Mouse (Mus musculus): Measurements from ENCODE around the gene Prepl. TPM values are rescaled to one million over a fixed set of nuclear protein-coding genes. Genes with fewer than 3 reads are reported as not detected.

The Prepl gene
- polyA plus RNA-seq, 1 experiment from 2014 or later: 45.5 TPM

DNA sequence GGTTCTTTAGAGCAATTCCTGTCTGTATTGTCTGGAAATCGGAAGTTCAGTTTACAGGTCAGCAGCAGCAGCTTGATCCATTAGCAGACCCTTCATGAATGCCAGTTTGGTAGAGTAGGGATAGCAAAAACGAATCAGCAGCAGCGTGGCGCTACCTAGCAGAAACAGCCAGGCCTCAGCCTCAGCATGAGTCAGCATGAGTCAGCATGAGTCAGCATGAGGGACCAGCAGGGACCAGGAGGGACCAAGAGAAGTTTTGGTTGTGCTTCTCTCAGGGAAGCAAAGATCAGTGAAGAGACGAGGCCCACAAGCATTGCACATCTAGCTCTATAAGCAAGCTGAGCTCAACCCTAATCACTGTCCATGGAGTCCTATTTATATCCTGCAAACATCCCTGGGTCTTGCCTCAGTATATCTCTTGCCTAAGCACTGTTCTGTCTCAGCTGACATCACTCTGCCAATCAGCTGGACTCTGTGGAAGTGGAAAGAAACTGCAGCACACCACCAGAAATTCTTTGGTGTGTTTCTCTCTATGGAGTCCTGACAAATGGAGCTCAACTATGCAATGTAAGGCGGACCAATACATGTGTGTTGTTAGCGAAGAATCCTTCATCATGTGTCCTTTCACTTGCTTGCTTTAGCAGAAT, 8.8 kb upstream of the Prepl start:
- WGBS: 95% methylated on average over 7 of the region's 7 CpGs
- no peak overlapping the region for H3K4me3 ChIP-seq (ENCODE audit: low read depth, low read length)
- H3K9me3 ChIP-seq (replicated peaks; ENCODE audit: control insufficient read depth, low read length): no peaks in the 10 kb centered on the region
- H3K27me3 ChIP-seq (ENCODE audit: control insufficient read depth, insufficient read depth, low read length): no peaks in the 10 kb centered on the region
- no peaks in the 10 kb centered on the region for H3K36me3 ChIP-seq (replicated peaks; ENCODE audit: control insufficient read depth, insufficient read depth, low read depth, low read length)
- H3K4me2 ChIP-seq (ENCODE audit: low read depth, low read length): no peak overlapping the region
- ATAC-seq (replicated peaks; ENCODE audit: insufficient number of reproducible peaks, low FRiP score, low TSS enrichment, low read depth) (no peak), DNase-seq (ENCODE audit: low spot score) (no peak)
- no peak overlapping the region for H3K27ac ChIP-seq (replicated peaks; ENCODE audit: low read depth, low read length)
- H3K9ac ChIP-seq (replicated peaks; ENCODE audit: low read length): no peak overlapping the region
- H3K4me1 ChIP-seq (ENCODE audit: control insufficient read depth, insufficient read depth, low read length): no peaks in the 10 kb centered on the region

DNA sequence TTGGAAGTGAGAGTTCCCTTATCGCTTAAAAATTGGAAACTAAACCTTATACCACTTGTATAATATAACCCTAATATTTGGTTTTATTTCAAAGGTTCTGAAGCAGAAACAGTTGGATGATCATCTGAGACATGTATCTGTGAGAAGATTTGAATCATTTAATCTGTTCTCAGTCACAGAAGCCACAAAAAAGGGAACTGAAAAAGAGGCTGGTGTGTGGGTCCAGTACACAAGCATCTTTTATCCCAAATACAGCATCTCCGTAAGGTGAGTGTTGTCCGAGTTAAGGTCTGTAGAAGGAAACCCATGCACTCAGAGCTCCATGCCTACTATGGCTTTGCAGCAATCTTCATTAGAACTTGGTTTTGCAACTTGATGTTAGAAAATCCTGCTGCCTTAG, 6.4 kb upstream of the Prepl start:
- Histone ChIP-seq H3K4me2 (ENCODE audit: low read depth, low read length) (no peak overlapping the region), H3K4me3 (ENCODE audit: low read depth, low read length) (no peak overlapping the region), H3K36me3 (replicated peaks; ENCODE audit: control insufficient read depth, insufficient read depth, low read depth, low read length) (no peaks in the 10 kb centered on the region), H3K9ac (replicated peaks; ENCODE audit: low read length) (no peak overlapping the region), H3K27ac (replicated peaks; ENCODE audit: low read depth, low read length) (no peak overlapping the region), H3K4me1 (ENCODE audit: control insufficient read depth, insufficient read depth, low read length) (no peaks in the 10 kb centered on the region), H3K9me3 (replicated peaks; ENCODE audit: control insufficient read depth, low read length) (no peaks in the 10 kb centered on the region), H3K27me3 (ENCODE audit: control insufficient read depth, insufficient read depth, low read length) (no peaks in the 10 kb centered on the region)
- ATAC-seq (replicated peaks; ENCODE audit: insufficient number of reproducible peaks, low FRiP score, low TSS enrichment, low read depth): no peak
- WGBS: 92% methylated on average over 3 of the region's 3 CpGs
- DNase-seq (ENCODE audit: low spot score): no peak

DNA sequence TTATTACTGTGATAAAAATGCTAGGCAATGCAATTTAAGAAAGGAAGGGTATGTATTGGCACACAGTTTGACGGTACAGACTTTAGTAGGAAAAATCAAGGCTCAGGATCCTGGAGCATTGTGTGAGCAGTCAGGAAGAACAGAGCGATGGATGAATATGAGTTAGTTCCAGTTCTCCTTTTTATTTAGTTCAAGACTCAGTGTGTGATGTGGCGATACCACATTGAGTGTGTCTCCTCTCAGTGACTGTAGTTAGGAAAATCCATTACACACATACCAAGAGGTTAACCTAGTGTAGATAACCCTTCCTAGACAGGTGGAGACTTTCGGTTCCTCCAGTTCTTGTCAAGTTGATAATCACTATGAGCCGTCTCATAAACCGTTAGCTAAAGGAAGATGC, 1.7 kb upstream of the Prepl start:
- WGBS: 92% methylated on average over 6 of the region's 6 CpGs
- Histone ChIP-seq H3K27ac (replicated peaks; ENCODE audit: low read depth, low read length) (no peak overlapping the region), H3K4me3 (ENCODE audit: low read depth, low read length) (no peak overlapping the region), H3K4me2 (ENCODE audit: low read depth, low read length) (no peak overlapping the region), H3K27me3 (ENCODE audit: control insufficient read depth, insufficient read depth, low read length) (no peaks in the 10 kb centered on the region), H3K4me1 (ENCODE audit: control insufficient read depth, insufficient read depth, low read length) (no peaks in the 10 kb centered on the region), H3K9me3 (replicated peaks; ENCODE audit: control insufficient read depth, low read length) (no peaks in the 10 kb centered on the region), H3K36me3 (replicated peaks; ENCODE audit: control insufficient read depth, insufficient read depth, low read depth, low read length) (no peaks in the 10 kb centered on the region), H3K9ac (replicated peaks; ENCODE audit: low read length) (no peak overlapping the region)
- no peak for ATAC-seq (replicated peaks; ENCODE audit: insufficient number of reproducible peaks, low FRiP score, low TSS enrichment, low read depth)
- no peak for DNase-seq (ENCODE audit: low spot score)

DNA sequence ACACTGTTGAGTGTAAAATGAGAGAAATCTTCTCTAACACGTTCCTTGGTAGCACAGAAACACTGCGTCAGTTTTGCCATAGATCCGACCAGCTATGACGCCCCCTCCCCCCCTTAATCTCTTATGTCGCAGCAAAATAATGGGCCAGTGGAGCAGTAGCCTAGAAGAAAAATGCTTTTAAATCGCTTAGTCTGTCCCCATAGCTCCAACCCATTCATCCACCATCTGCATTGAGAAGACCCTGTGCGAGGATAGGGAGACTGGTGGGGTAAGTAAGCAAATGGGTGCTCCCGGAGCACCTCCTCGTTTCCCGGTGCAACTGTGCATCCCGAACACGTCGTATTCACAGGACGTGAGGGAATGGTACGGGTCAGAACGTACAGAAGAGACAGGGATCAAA, 420 bp downstream of the Prepl start:
- H3K9ac ChIP-seq (replicated peaks; ENCODE audit: low read length): peak overlapping the region; percentile 59
- H3K27ac ChIP-seq (replicated peaks; ENCODE audit: low read depth, low read length): 0 out of 2 replicates have a peak overlapping the region, but pooled peaks have one; percentile 16
- no peaks in the 10 kb centered on the region for H3K4me1 ChIP-seq (ENCODE audit: control insufficient read depth, insufficient read depth, low read length)
- H3K27me3 ChIP-seq (ENCODE audit: control insufficient read depth, insufficient read depth, low read length): no peaks in the 10 kb centered on the region
- peak; percentile 35 for DNase-seq (ENCODE audit: low spot score)
- WGBS: under 1% methylated on average over 16 of the region's 16 CpGs
- no peaks in the 10 kb centered on the region for H3K36me3 ChIP-seq (replicated peaks; ENCODE audit: control insufficient read depth, insufficient read depth, low read depth, low read length)
- peak overlapping the region; percentile 73 for H3K4me2 ChIP-seq (ENCODE audit: low read depth, low read length)
- no peak for ATAC-seq (replicated peaks; ENCODE audit: insufficient number of reproducible peaks, low FRiP score, low TSS enrichment, low read depth)
- peak overlapping the region; percentile 85 for H3K4me3 ChIP-seq (ENCODE audit: low read depth, low read length)
- no peaks in the 10 kb centered on the region for H3K9me3 ChIP-seq (replicated peaks; ENCODE audit: control insufficient read depth, low read length)

DNA sequence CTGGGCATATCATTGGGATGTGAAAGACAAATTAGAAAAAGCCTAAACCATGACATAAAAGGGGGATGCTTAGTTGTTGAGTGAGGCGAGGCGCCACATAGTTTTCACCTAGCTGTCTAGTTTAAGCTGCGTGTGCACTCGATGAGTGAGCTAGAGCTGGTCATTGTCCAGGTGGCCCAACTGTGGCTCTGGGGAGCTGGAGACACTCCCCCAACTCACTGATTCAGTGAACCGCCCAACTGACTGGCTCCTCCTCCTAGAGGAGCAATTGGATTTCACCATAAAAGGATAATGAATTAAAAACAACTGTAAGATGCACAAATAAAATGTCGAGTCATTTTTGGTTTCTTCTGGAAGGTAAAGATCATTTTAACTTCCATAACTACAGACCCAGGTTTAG, 1.0 kb downstream of the Prepl start:
- no peaks in the 10 kb centered on the region for H3K27me3 ChIP-seq (ENCODE audit: control insufficient read depth, insufficient read depth, low read length)
- no peak for DNase-seq (ENCODE audit: low spot score)
- no peak for ATAC-seq (replicated peaks; ENCODE audit: insufficient number of reproducible peaks, low FRiP score, low TSS enrichment, low read depth)
- no peak overlapping the region for H3K9ac ChIP-seq (replicated peaks; ENCODE audit: low read length)
- no peak overlapping the region for H3K27ac ChIP-seq (replicated peaks; ENCODE audit: low read depth, low read length)
- peak overlapping the region; percentile 85 for H3K4me3 ChIP-seq (ENCODE audit: low read depth, low read length)
- no peaks in the 10 kb centered on the region for H3K9me3 ChIP-seq (replicated peaks; ENCODE audit: control insufficient read depth, low read length)
- H3K4me2 ChIP-seq (ENCODE audit: low read depth, low read length): peak overlapping the region; percentile 27; the same call in 1 of the 2 replicates
- H3K36me3 ChIP-seq (replicated peaks; ENCODE audit: control insufficient read depth, insufficient read depth, low read depth, low read length): no peaks in the 10 kb centered on the region
- no peaks in the 10 kb centered on the region for H3K4me1 ChIP-seq (ENCODE audit: control insufficient read depth, insufficient read depth, low read length)
- 43% methylated on average over 6 of the region's 6 CpGs for WGBS

DNA sequence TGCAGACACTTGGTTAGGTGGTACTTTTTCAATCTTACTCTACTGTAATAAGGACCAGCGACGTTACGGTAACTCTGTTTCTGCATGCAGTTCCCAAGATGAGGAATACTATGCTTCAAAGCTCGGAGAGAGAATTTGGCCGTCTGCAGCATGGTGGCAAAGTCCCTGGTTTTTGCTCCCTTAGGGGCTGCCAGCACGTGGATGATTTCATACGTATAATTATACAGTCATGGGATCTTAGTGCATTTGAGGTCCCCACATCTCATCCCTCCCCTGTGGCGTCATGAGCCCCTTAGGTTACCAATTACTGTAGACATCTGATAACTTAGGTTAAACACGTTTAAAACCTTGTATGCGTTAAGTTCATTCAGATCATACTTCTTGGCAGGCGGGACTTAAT, 1.6 kb downstream of the Prepl start:
- Histone ChIP-seq H3K4me3 (ENCODE audit: low read depth, low read length) (no peak overlapping the region), H3K4me1 (ENCODE audit: control insufficient read depth, insufficient read depth, low read length) (no peaks in the 10 kb centered on the region), H3K4me2 (ENCODE audit: low read depth, low read length) (no peak overlapping the region), H3K27me3 (ENCODE audit: control insufficient read depth, insufficient read depth, low read length) (no peaks in the 10 kb centered on the region), H3K9ac (replicated peaks; ENCODE audit: low read length) (no peak overlapping the region), H3K36me3 (replicated peaks; ENCODE audit: control insufficient read depth, insufficient read depth, low read depth, low read length) (no peaks in the 10 kb centered on the region), H3K27ac (replicated peaks; ENCODE audit: low read depth, low read length) (no peak overlapping the region), H3K9me3 (replicated peaks; ENCODE audit: control insufficient read depth, low read length) (no peaks in the 10 kb centered on the region)
- ATAC-seq (replicated peaks; ENCODE audit: insufficient number of reproducible peaks, low FRiP score, low TSS enrichment, low read depth): no peak
- DNase-seq (ENCODE audit: low spot score): no peak
- 87% methylated on average over 11 of the region's 11 CpGs for WGBS

DNA sequence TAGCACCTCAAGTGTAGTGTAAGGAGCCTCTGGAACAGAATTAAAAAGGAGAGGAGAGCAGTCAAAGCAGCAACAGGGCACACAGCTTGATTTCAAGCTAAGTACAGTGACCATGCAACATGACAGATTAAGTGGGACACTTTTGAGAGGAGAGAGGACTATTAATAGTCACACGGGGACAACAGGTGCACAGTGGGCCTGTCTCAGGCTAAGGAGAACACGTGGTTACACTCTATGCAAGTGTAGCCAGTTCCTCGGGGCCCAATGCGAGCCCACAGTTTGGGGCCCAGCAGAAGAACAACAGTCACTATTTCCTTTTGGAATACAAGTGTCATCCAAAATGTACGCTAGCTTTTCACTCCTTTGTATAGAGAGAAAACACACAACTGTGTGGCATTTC, 2.5 kb downstream of the Prepl start:
- H3K4me1 ChIP-seq (ENCODE audit: control insufficient read depth, insufficient read depth, low read length): no peaks in the 10 kb centered on the region
- H3K9me3 ChIP-seq (replicated peaks; ENCODE audit: control insufficient read depth, low read length): no peaks in the 10 kb centered on the region
- H3K4me2 ChIP-seq (ENCODE audit: low read depth, low read length): no peak overlapping the region
- ATAC-seq (replicated peaks; ENCODE audit: insufficient number of reproducible peaks, low FRiP score, low TSS enrichment, low read depth) (no peak), DNase-seq (ENCODE audit: low spot score) (no peak)
- no peaks in the 10 kb centered on the region for H3K36me3 ChIP-seq (replicated peaks; ENCODE audit: control insufficient read depth, insufficient read depth, low read depth, low read length)
- H3K27me3 ChIP-seq (ENCODE audit: control insufficient read depth, insufficient read depth, low read length): no peaks in the 10 kb centered on the region
- no peak overlapping the region for H3K9ac ChIP-seq (replicated peaks; ENCODE audit: low read length)
- WGBS: 92% methylated on average over 5 of the region's 5 CpGs
- H3K4me3 ChIP-seq (ENCODE audit: low read depth, low read length): no peak overlapping the region
- H3K27ac ChIP-seq (replicated peaks; ENCODE audit: low read depth, low read length): no peak overlapping the region

DNA sequence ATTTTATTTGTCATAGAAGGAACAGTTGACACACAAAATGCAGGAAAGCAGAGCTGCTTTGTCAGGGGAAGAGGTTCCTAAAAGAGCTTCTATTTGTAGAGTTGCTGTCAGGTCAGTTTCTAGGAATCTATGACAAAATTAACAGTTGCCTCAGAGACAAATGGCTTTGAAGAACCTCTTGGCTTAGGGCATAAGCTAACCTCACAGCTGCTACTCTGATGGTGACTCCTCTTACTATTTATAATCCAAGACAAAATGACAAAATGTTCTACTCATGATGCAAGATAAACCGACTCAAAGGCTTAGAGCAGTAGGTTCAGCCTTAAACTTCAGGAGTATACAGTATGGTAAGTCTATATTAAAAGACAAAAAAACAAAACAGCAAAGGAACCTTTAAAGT, 3.5 kb downstream of the Prepl start:
- DNase-seq (ENCODE audit: low spot score) (no peak), ATAC-seq (replicated peaks; ENCODE audit: insufficient number of reproducible peaks, low FRiP score, low TSS enrichment, low read depth) (no peak)
- Histone ChIP-seq H3K27me3 (ENCODE audit: control insufficient read depth, insufficient read depth, low read length) (no peaks in the 10 kb centered on the region), H3K9ac (replicated peaks; ENCODE audit: low read length) (no peak overlapping the region), H3K4me2 (ENCODE audit: low read depth, low read length) (no peak overlapping the region), H3K27ac (replicated peaks; ENCODE audit: low read depth, low read length) (no peak overlapping the region), H3K36me3 (replicated peaks; ENCODE audit: control insufficient read depth, insufficient read depth, low read depth, low read length) (no peaks in the 10 kb centered on the region), H3K4me3 (ENCODE audit: low read depth, low read length) (no peak overlapping the region), H3K4me1 (ENCODE audit: control insufficient read depth, insufficient read depth, low read length) (no peaks in the 10 kb centered on the region), H3K9me3 (replicated peaks; ENCODE audit: control insufficient read depth, low read length) (no peaks in the 10 kb centered on the region)
- 82% methylated on average over 1 of the region's 1 CpGs for WGBS
